Mouse (Mus musculus) heart, adult 2 months (tissue): ENCODE measurements at regions not wholly inside any gene's neighbourhood (a gene's known extent, or its start where the extent isn't known, plus 50 kb on each side); places are given as distances from the start of the nearest gene placed in this dataset.

Experiments
- DNase-seq, 2 experiments: peaks; one replicate each; pipeline ENCODE4 v3.0.0; 2021
- H3K27ac ChIP-seq: fragments of 200-600 bp; 2 replicates; pipeline ENCODE4 v1.8.1; 2022
- H3K27me3 ChIP-seq: fragments of 200-500 bp; 2 replicates; pipeline ENCODE4 v1.6.1; 2012; ENCODE audit warnings: mild to moderate bottlenecking, low read length, inconsistent platforms, mixed read lengths; ENCODE audit not compliant: control insufficient read depth, insufficient read depth
- H3K36me3 ChIP-seq: fragments of 200-500 bp; 2 replicates; pipeline ENCODE4 v1.6.1; 2012; ENCODE audit warnings: low read length, inconsistent platforms; ENCODE audit not compliant: control insufficient read depth, insufficient read depth
- H3K4me1 ChIP-seq: fragments of 200-500 bp; 2 replicates; pipeline ENCODE4 v1.6.1; 2011; ENCODE audit warnings: low read length; ENCODE audit not compliant: control insufficient read depth, insufficient read depth
- H3K4me3 ChIP-seq: fragments of 200-600 bp; 2 replicates; pipeline ENCODE4 v1.8.1; 2022
- H3K79me2 ChIP-seq: fragments of 200-500 bp; replicated peaks from 2 replicates; pipeline ENCODE4 v1.6.1; 2012; ENCODE audit warnings: mild to moderate bottlenecking, inconsistent platforms, low read length, moderate library complexity, mixed read lengths; ENCODE audit not compliant: control insufficient read depth, insufficient read depth
- H3K9ac ChIP-seq: fragments of 200-500 bp; 2 replicates; pipeline ENCODE4 v1.6.1; 2012; ENCODE audit warnings: low read depth, mild to moderate bottlenecking, control low read depth, inconsistent platforms, low read length, mixed read lengths
- CTCF ChIP-seq: fragments of 200-600 bp; IDR thresholded peaks from 2 replicates; pipeline ENCODE4 v1.8.1; 2022; ENCODE audit warnings: antibody characterized with exemption, mild to moderate bottlenecking, moderate library complexity
- EP300 ChIP-seq: fragments of 200-500 bp; IDR thresholded peaks from 2 replicates; pipeline ENCODE4 v1.6.1; 2011; ENCODE audit warnings: low read depth, low read length, control low read depth; ENCODE audit not compliant: insufficient read depth
- POLR2A ChIP-seq: fragments of 200-500 bp; IDR thresholded peaks from 2 replicates; pipeline ENCODE4 v1.6.1; 2011; ENCODE audit warnings: mild to moderate bottlenecking, low read depth, low read length, control low read depth; ENCODE audit not compliant: insufficient read depth
- WGBS: fragments of 180-500 bp; shearing (Covaris S2); methylation state at CpG from one replicate; pipeline ENCODE4 v1.1.7; 2018; 5-methylcytosine and 5-hydroxymethylcytosine counted together
- intact Hi-C: fragments of 180-260 bp; cut with DNase I; formaldehyde crosslinking; loops from one replicate; pipeline ENCODE4 v1.15.1; 2025

DNA sequence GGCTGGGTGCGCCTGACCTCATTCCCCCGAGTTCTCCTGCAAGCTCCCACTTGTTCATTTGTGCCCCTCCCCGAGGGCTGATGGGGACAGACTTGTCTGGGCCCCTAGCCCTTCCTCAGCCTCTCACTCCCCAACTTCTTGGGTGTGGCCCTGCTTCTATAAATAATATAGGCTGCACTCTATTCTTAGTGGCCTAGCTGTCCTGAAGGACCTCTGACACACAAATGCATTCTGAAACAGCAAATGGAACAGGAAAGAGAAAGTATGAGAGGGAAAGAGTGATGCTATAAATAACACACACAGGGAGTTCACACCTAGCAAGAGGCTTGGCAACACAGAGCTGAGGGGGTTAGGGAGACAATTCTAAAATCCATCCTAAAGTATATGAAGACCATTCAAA, 544.0 kb downstream of the Rnf144b start:
- no peaks in the 10 kb centered on the region for H3K27me3 ChIP-seq
- no peak overlapping the region for H3K4me3 ChIP-seq
- no peaks in the 10 kb centered on the region for H3K79me2 ChIP-seq
- intact Hi-C loops, result loop anchor here (5.0 kb wide), 1 partner anchor 796 kb away; no protein-coding TSS in a partner anchor
- TF ChIP-seq EP300, result no peak
- no peak for TF ChIP-seq POLR2A
- no peak for TF ChIP-seq CTCF
- DNase-seq, result no peak
- no peak overlapping the region; the same call in 1 of the 2 replicates for H3K27ac ChIP-seq
- WGBS, result 43% methylated on average over 3 of the region's 3 CpGs
- H3K4me1 ChIP-seq, result peaks cover 1% of the 10 kb centered on the region
- no peaks in the 10 kb centered on the region for H3K36me3 ChIP-seq
- H3K9ac ChIP-seq, result no peak overlapping the region

GRCm38 (mm10) chr13:47666956-47667701, 544.7 kb downstream of the Rnf144b start:
- 21% methylated on average over 13 of the region's 13 CpGs for WGBS
- H3K27ac ChIP-seq, result no peak overlapping the region; the same call in 1 of the 2 replicates
- no peak overlapping the region for H3K9ac ChIP-seq
- no peaks in the 10 kb centered on the region for H3K36me3 ChIP-seq
- H3K27me3 ChIP-seq, result no peaks in the 10 kb centered on the region
- H3K4me3 ChIP-seq, result no peak overlapping the region
- peak; percentile 81 to 87 for DNase-seq
- intact Hi-C loops, result loop anchor here (1.0 to 5.0 kb wide), 2 partner anchors 606 to 795 kb away; no protein-coding TSS in a partner anchor
- TF ChIP-seq EP300, result 0 out of 2 replicates have a peak, but pooled peaks have one; percentile 17
- TF ChIP-seq POLR2A, result no peak
- TF ChIP-seq CTCF, result peak; percentile 85
- H3K4me1 ChIP-seq, result peaks cover 1% of the 10 kb centered on the region
- H3K79me2 ChIP-seq, result no peaks in the 10 kb centered on the region

GRCm38 (mm10) chr13:47688131-47688530, 565.7 kb downstream of the Rnf144b start:
- Histone ChIP-seq H3K27ac (no peak overlapping the region), H3K27me3 (no peaks in the 10 kb centered on the region), H3K9ac (no peak overlapping the region), H3K4me3 (no peak overlapping the region), H3K79me2 (no peaks in the 10 kb centered on the region), H3K36me3 (no peaks in the 10 kb centered on the region), H3K4me1 (no peaks in the 10 kb centered on the region)
- 71% methylated on average over 3 of the region's 3 CpGs for WGBS
- TF ChIP-seq POLR2A (no peak), EP300 (no peak), CTCF (no peak)
- DNase-seq, result no peak
- intact Hi-C loops, result no loop called here

DNA sequence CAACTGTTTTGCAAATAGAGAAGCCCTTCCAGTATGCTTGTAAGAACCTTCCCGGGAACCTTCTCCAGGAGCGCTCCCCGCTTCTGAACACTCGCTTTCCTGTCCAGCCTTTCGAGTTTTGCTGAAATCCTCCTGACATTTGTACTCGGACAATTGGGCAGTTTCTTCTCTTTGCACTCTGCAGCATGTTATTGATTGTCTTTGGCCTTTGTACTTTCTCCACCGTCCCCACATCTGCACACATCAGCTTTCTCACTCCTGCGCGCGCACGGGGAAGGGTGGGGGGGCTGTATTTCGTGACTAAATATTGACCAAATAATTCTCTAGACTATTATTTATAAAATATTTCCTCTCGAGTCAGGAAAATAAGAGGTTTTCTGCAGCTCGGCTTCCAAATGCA, 567.2 kb upstream of the Id4 start:
- H3K27ac ChIP-seq, result no peak overlapping the region
- intact Hi-C loops, result no loop called here
- DNase-seq, result no peak
- no peaks in the 10 kb centered on the region for H3K4me1 ChIP-seq
- H3K27me3 ChIP-seq, result no peaks in the 10 kb centered on the region
- TF ChIP-seq CTCF (no peak), EP300 (no peak), POLR2A (no peak)
- no peak overlapping the region for H3K4me3 ChIP-seq
- H3K36me3 ChIP-seq, result no peaks in the 10 kb centered on the region
- no peak overlapping the region for H3K9ac ChIP-seq
- 89% methylated on average over 14 of the region's 14 CpGs for WGBS
- H3K79me2 ChIP-seq, result no peaks in the 10 kb centered on the region

DNA sequence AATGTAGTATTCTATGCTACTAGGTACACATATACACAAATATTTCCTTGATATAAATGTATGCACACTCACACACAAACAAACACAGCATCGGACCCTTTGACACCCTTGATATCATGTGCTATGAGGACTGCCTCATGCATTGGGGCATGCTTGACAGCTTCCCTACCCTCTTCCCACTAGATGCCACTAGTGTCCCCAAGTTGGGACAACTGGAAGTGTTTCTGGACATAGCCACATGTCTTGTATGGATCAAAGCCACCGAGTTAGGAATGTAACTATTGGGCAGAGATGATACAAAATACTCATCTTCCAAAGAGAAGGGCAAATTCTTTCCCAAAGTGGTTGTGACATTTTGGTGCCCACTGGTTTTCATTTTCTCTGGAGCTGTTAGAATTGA, 565.2 kb upstream of the Id4 start:
- H3K27ac ChIP-seq, result no peak overlapping the region
- H3K4me3 ChIP-seq, result no peak overlapping the region
- TF ChIP-seq EP300, result no peak
- TF ChIP-seq POLR2A, result no peak
- peak; percentile 16; the same call in 1 of the 2 replicates for TF ChIP-seq CTCF
- intact Hi-C loops, result no loop called here
- no peak for DNase-seq
- no peaks in the 10 kb centered on the region for H3K36me3 ChIP-seq
- H3K79me2 ChIP-seq, result no peaks in the 10 kb centered on the region
- H3K27me3 ChIP-seq, result no peaks in the 10 kb centered on the region
- no peak overlapping the region for H3K9ac ChIP-seq
- no peaks in the 10 kb centered on the region for H3K4me1 ChIP-seq
- WGBS, result 72% methylated on average over 2 of the region's 2 CpGs

- H3K4me3 ChIP-seq, result no peak overlapping the region
- no peak for TF ChIP-seq CTCF
- no peak for TF ChIP-seq EP300
- no peak for TF ChIP-seq POLR2A
- H3K27me3 ChIP-seq, result no peaks in the 10 kb centered on the region
- H3K27ac ChIP-seq, result no peak overlapping the region
- intact Hi-C loops, result no loop called here
- DNase-seq, result no peak
- H3K79me2 ChIP-seq, result no peaks in the 10 kb centered on the region
- H3K9ac ChIP-seq, result no peak overlapping the region
- WGBS, result 39% methylated on average over 3 of the region's 3 CpGs
- H3K36me3 ChIP-seq, result no peaks in the 10 kb centered on the region
- no peaks in the 10 kb centered on the region for H3K4me1 ChIP-seq
Measured at GRCm38 (mm10) chr13:47700556-47700955, 560.5 kb upstream of the Id4 start.
